Mouse (Mus musculus) right cerebral cortex, adult 2 months (tissue): Measurements from ENCODE around the gene Prrg1.
"Not testable (repeated sequence)": the region's sequence is repeated elsewhere in the genome, so short reads cannot be mapped to it uniquely, and the experiment has no call there.

Experiments used
- DNase-seq, 2 experiments: peaks; one replicate each; pipeline ENCODE4 v3.0.0; 2021 to 2022; ENCODE audit warnings: low spot score in 2 of 2

Gene Prrg1

DNA sequence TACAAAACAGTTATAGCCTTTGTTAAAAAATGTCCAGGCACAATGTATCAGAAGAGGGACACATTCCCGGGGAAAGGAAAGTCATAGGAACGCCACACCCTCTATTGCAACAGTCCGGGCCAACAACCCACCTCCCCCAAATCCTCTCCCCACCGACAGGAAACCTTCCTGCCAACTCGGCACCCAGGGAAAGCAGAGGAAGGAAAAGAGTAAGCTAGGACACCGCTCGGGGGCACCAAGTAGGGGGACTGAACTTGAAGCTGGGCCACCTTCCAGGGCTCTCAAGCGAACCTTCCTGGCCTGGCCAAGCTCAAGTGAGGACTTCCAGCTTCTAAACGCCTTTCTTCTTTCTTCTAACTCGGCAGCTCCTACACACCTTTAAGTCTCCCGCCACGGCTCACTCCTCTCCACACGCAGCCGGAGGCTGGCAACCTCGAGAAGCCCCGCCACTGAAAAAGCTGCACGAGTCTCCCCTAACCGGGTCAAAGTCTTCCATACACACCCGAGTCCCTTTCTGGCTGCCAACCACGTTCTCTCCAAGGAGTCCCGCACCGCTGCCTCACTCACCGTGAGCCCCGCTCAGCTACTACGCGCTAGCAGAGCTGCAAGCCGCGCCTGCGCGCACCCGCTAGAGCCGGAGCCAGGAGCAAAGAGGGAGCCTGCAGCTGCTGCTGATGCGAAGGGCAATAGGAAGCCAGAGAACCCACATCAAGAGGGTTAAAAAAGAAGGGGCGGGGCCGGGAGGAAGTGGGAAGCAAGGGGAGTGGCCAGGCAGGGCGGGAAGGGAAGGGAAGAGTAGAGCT, at the start of gene Prrg1:
TSS of gene Prrg1 (minus strand) at position 695 of the 803 bp plus-strand sequence.
- peak; percentile 48 to 57 for DNase-seq

DNA sequence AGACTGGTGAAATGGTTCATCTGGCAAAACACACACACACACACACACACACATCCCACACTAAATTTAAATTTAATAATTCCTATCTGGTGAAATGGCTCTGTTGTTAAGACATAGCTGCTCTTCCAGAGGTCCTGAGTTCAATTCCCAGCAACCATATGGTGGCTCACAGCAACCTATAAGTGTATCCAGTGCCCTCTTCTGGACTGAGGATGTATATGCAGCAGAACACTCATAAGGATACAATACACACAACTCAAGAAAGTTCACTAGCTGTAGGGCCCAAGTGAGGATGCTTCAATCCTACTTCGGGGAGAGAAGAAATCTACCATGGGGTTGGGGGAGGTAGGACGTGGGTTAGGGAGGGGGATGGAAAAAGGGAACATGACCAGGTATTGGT, 22.1 kb upstream of the Prrg1 start:
- no peak for DNase-seq

DNA sequence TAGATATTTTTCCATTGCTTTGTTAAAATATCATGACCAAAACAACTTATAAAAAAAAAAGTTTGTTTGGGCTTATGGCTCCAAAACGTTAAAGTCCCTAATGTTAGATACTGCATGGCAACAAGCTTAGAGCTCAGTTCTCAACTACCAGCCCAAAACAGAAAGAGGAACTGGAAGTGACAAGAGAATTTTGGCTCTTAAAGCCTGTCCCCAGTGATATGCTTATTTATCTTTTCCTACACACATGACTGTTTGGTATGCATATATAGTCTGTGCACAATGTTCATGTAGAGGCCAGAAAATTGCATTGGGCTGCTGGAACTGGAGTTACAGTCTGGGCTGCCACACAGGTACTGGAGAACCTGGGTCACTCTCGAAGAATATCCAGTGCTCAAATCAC, 9.4 kb upstream of the Prrg1 start:
- no peak for DNase-seq

DNA sequence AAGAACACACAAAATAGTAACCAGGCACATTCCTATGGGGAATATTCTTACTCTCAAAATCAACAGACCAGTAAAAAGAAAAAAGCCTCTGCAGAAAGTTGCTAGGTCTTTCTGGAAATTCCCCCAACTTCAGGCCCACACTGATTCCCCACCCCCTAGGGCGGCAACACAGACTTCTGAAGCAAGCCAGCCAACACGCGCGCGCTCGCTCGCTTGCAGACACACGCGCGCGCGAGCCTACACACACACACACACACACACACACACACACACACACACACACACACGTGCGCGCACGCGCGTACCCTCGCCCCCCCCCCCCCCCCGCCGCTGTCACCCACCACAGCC, 868 bp downstream of the Prrg1 start:
- peak in 1 of 2 experiments; percentile 12 for DNase-seq

DNA sequence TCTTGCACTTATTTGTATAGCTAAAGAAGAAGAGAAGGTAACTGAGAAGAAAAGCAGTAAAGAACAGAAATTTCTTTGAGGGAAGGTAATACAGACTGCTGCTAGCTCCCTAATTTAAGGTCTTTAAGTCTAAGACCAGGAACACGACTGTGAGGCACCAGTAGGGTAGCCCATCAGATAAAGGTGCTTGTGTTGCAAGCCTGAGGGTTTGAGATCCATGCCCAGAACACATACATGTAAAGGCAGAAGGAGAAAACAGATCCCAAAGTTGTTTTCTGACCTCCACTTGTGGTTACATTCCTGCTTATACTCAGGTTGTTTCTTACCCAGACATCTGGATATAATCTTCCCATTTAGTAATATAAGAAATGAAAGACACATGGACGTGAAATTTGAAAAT, 20.2 kb downstream of the Prrg1 start:
- DNase-seq, result no peak

DNA sequence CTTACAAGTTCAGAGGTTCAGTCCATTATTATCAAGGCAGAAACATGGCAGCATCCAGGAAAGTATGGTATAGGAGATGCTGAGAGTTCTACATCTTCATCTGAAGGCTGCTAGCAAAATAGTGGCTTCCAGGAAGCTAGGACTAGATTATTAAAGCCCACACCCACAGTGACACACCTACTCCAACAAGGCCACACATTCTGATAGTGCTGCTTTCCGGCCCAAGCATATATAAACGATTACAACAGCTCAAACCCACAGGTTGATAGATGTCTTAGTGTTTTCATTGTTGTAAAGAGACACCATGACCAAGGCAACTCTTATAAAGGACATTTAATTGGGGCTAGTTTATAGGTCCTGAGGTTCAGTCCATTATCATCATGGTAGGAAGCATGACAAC, 30.3 kb downstream of the Prrg1 start:
- DNase-seq, result no peak

DNA sequence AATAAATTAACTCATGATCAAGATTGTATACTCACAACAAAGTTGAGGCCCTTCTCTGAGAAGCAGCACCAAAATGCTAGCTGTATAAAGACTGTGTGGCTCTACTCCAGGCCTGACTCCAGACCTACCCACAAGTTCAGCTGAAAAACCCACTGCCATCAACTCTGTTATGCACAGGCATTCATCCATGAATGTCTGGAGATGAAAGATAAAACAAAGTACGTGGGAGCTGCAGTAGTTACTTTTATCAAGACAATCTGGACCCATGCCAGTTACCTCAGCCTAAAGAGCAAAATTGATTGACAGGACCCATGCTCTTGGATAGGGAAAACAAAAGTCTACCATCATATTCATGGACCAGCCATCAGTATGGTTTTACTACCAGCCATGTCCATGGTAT, 31.0 kb downstream of the Prrg1 start:
- no peak for DNase-seq

DNA sequence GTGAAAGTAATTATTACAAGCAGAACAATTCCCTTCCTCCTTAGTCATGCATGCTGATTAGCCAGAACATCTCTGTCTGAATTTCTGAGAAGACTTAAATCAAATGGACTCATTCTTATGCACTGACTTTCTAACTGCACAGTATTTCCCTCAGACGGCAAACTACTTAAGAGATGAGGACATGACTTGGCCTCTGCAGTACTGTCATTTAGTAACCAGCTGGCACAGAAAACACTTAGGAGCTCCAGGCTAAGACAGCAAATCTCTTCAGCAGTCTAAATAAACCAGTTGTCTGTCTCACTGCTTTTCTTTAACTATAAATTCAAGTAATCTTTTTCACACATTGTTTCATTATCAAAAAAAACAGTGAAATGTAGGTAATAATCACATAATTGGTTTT, 36.0 kb downstream of the Prrg1 start:
- no peak for DNase-seq

DNA sequence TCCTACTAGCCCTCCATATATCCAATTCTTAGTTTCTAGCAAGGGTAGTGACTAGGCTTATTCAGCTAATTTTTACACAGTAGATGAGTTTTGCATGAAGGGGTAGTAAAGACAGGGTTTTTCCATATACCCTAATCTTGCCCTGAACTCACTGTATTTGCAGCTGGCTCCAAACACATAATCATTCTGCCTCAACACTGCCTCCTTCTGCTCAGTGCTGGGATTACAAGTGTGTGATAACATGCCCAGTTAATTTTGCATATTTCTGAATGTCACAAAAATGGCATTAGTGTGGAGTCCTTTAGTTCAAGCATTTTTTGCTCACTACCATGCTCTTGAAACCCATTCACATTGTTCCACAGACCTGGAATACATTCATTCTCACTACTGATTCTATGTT, 44.0 kb downstream of the Prrg1 start:
- DNase-seq, result no peak

DNA sequence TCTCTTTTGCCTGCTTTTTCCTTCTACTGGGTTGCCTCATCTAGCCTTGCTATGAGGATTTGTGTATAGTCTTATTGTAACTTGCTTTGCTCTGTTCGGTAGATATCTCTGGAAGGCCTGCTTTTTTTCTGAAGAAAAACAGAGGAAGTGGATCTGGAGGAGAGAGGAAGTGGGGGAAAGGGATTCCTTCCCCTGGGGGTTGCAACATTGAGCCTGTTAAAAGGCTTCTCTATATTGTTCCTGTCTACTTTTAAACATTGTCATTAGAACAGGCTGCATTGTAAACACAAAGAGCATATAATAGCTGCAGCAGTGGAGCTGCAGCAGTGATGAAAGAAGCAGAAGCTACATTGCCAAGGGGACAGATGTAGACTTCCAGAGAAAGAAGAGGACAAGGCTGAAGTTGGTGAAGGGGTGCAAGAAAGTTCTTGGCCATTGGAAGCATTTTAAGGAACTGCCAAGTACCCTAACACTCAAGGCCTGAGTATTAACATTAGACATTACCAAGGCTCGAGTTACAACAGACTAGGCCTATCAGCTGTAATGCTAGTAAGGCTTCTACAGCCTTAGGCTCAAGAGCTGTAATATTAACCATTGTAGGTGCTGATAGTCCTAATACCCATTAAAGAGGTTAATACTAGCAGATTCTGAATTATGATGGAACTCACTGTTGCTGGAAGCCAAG, 44.9 kb downstream of the Prrg1 start:
- no peak for DNase-seq

DNA sequence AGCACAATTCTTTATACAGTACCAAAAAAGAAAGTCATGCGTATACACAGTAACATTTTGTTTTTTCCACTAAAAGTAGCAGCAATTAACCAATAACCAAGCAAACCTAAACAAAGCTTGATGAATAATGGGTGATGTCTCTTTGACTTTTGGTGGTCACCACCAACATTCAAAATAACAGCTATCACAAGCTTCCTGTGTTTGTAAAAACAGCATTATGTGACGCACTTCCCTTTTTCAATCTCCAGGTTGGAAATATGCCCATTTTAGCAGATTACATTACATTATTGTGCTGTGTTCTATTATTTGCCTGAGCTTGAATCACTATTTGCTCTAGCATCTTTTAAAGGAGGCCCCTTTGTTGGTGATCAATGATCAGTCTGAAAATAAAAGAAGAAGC, 65.4 kb downstream of the Prrg1 start:
- no peak for DNase-seq

DNA sequence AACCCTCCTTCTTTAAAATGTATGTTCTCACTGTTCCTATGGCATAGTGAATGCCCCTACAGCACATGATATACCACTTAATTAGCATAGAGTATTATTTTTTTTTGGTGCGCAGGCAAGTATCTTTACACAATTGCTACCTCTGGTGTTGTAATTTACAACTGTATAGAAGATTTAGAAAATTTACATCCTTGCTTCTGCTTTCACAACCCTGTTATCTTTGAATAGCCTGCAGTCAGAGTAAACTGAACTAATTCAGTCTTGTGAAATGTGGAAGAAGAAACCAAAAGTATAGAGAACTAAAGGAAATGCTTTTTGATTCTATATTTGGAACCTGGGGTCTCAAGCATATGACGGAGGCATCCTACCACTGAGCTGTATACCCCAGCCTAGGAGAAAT, 100.7 kb downstream of the Prrg1 start:
- DNase-seq, result no peak

DNA sequence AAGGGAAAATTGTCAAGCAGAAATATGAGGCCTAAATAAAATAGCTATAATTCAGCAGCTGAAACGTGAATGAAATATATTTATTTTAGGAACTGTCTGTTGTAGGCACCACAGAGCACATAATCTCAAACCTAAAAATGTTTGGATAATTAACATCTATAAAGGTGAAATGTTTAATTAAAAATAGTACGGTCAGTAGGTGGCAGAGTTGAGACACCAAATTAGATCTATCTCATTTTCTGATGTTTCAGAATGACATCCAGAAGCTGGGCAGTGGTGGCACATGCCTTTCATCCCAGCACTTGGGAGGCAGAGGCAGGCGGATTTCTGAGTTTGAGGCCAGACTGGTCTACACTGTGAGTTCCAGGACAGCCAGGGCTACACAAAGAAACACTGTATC, 104.0 kb downstream of the Prrg1 start:
- no peak for DNase-seq

DNA sequence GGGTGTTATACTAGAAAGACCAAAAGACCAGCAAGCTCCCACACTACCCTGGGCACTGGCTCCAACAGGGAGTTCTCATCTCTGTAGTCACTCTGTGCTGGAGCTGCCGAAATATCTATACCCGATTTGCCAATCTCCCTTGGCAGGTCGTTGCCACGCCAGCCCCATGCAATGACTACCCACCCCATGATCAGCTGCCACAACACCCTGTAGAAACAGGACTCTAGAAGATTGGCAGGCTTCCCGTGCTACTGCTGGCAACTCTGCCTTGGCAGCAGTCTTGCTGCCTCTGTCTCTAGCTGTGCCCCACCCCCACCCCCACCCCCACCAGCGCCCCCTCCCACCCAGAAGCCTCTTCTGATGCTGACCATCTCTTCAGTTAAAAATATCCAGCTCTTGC, 149.3 kb downstream of the Prrg1 start:
- DNase-seq, result peak; percentile 1 to 3

DNA sequence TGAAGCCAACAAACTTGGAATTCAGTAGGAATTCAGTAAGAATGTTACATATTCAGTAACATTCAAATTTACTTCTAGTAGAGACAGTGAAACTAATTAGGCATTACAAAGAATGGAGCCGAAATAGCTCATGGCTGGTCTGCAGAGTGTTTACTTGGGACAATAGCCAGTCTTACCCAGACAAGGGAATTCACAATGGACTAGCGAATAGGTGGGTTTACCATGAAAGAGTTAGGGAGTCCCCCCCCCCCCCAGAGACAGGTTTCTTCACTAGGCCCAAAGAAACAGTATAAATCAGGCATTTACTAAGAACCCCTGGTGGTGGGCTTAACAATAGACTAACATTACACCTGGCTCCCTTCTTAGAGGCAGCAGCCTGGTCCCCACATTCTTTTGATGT, 180.3 kb downstream of the Prrg1 start:
- DNase-seq, result not testable (repeated sequence)
